Mouse (Mus musculus) kidney, postnatal 25 days (tissue): ENCODE data around the gene Gli1.

Source experiments
- DNase-seq, 2 experiments: peaks; one replicate each; pipeline ENCODE4 v3.0.0; 2021; ENCODE audit warnings: mixed read lengths in 2 of 2

Gene Gli1

DNA sequence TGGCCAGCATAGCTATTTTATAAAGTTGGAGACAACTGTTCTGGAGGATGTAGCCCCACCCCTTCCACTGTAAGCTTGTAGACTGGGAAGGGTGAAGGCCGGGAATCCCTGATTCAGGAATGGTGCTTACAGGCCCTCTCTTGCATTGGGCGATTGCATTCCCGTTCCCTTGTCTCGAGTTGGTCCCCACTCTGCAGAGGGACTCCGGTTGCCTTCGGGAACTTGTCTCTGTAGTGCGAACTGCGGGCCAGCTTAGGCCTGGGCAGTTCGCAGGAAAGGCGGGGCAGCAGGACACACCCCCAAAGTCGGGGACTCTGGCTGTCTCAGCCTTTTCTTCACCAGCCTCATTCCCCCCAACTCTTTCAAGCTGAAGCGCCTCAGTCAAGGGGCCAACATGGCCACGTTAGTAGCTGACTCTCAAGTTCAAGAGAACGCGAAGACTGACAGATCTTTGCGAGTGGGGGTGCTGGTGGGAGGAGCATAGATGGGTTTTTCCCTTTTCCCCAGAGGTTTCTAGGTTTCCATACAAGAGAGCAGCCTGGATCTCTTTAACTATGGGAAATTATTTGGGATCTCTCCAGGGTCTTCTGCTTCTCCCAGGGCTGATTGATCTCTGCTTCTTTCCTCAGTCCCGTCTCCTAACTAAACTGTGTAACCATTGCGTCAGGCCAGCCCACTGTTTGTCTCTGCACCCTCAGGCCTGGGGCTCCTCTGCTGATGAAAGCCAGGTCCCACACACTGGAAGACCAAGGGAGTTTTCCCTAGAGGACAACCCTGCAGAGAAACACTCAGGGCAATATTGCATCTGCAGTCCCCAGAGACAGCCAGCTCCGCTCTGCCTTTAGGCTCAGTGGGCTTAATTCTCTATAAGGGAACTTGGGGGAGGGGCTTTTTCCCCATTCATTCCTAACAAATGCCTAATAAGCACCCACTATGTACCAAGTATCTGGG is 50.6 kb downstream of the Gli1 start:
- DNase-seq, result peak; percentile 66 to 85

DNA sequence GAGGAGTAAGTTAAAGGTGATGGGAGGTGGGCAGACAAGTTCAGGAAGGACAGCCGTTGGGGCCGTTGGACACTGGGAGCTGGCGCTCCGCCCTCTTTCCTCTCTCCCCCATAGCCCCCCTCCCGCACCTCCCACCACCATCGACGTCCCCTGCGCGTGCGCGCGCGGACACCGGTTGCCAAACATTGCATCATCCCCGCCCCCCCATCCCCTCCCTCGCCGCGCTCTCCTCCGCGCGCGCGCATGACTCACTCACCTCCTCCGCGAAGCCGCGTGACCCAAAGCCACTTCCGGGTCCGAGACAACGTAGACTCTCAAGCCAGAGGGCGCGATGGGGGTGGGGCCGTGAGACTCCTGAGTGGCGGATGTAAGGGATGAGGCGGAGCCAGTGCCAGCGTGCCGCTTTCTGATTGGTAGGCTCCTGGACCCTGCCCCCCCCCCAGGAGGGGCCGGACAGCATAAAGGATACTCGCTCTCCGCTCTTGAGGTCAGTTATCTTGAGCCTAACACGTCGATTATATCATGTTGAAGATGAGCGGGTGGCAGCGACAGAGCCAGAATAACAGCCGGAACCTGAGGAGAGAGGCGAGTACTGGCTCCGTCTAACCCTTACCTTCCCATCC is 51.4 kb downstream of the Gli1 start:
- peak; percentile 100 for DNase-seq

DNA sequence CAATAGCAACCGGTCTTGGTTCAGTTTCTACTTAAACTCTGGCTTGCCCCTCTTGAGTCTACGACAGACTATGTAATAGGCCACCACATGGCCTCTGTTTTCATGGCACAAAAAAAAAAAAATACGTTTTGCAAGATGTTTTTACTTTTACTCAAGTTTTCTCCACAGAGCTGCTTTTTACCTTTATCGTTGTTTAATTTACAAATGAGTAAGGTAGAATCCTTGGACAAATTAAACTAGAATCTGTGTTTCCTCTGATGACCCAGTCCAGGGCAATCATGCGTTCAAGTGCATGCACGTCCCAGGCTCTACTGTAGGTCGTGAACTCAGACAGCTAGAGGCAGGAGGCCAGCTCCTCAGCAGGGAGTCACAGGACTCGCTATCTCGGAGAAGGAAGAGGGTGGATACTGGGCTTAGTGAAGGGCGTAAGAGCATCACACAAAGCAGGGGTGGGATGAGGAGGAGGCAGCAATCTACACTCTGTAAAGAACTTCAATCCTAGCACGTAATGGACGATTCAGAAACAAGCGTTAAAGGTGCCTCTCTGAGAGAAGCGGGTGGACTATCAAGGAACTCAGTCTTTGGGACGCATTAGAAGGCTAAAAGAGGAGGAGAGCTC is 52.1 kb downstream of the Gli1 start:
- DNase-seq, result peak; percentile 74 to 90

DNA sequence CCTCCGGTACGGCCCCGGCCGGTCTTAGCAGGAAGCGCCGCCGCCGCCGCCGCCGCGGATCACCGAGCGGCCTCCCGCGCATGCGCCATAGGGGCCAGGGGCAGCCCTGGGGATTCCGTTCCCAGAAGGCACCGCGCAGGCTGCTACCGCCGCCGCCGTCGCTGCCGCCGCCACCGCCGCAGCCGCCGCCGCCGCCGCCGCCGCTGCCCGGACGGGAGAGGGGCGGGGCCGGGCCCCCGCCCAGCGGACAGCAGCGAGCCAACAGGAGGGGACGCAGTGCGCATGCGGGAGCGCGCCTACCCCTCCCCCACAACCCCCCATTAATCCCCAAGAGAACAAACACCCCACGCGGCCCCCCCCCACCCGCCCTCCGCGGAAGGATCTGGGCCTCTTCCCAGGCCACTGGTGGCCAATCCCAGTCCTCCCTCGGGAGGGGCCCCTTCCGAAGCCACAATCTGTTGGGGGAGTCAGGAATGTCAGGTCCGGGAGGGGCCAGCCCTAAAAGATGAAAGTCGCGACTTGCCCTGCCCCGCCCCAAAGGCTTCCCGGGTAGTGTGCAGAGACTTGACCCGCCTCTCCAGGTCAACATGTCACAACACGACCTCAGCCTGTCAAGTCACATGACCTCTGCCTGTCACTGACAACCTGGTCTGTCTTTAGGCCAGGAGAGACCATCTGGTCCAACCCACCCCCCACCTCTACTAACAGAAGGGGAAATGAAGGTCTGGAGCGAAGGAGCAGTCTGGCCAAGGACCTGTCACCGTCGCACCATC is 52.8 kb downstream of the Gli1 start, which contains the start of gene Mbd6:
Mbd6 (minus strand) TSS at position 219 of the 773 bp plus-strand sequence.
- peak; percentile 91 to 96 for DNase-seq

DNA sequence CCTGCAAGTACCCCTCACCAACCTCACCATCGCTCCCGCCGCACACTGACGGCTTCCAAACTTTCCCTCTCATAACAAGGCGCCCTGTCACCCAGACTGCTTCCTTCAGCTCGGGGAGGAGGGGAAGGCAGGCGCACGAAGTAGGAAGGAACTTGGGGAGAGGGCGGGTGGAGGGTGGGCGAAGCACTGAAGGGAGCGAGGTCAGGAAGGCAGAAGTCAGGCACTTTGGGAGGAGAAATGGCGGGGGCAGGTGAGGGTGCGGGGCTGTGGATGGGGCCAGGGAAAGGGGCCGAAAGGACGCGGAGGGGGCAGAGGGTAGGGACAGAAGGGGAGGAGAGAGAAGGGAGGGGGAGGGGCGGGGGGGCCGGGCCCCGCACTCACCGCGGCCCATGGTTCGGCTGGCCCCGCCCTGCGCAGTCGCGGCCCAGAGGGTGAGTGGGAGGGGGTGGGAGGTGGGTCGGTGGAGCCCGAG is 53.4 kb downstream of the Gli1 start:
- peak; percentile 66 to 84 for DNase-seq

DNA sequence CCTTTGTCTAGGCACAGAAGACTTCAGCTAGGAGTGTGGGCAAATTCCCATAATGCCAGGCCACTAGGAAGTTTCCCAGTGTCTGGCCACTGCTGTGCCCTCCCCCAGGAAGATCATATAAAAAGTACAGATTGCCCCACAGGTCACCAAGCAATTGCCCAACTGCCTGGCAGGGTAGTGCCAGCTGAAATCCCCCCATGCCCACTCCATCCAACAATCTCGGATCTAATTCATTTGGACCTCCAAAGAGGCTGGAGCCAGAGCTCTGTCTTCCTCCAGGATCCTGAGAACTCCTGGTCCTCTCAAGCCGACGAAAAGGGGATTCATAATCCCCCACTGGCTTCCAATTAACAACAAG is 53.9 kb downstream of the Gli1 start:
- DNase-seq, result no peak

DNA sequence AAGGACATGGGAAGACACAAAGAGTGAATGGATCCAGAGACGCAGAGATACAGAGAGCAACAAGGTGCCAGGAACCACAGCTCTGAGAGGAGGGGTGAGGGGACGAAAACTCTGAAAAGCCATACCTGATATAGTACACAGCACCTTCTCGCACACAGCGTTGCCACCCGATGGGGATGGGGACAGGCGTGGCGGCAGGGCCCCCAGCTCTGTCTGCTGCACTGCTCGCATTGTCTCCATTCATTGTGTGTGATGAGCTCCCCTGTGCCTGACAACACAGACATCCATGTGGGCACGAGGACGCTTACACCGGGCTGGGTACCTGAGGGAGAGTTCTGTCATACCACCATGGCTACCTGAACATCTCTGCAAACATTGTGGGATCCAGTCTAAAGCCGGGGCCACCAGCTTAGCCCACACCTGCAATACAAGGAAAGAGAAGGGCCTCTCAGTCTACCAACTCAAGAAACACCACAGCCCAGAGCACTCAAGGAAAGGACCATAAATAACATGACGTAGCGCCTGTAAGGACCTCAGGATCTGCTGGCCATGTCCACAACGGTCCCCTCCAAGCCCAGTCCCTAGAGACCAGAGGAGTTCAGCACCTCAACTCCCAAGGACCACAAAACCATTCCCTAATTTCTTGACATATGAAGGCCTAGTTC is 54.4 kb downstream of the Gli1 start:
- DNase-seq, result no peak

DNA sequence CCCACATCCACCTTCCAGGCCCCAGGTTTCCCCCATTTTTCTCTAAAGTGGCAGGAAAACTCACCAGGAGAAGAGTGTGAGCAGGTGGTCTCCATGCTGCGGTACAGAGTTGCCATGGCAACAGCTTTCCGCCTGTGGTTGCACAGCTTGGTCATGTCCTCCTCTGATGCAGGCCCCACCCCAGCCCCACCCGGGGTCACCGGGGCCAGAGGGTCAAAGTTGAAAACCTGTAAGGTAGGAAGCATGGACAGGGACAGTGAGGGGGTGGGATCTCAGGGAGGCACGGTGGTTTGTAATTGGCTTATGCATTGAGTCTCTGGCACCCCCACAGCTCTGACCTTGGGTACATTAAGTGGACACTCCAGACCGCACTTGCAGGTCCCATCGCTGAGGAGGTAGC is 55.0 kb downstream of the Gli1 start:
- peak in 1 of 2 experiments; percentile 57 for DNase-seq

DNA sequence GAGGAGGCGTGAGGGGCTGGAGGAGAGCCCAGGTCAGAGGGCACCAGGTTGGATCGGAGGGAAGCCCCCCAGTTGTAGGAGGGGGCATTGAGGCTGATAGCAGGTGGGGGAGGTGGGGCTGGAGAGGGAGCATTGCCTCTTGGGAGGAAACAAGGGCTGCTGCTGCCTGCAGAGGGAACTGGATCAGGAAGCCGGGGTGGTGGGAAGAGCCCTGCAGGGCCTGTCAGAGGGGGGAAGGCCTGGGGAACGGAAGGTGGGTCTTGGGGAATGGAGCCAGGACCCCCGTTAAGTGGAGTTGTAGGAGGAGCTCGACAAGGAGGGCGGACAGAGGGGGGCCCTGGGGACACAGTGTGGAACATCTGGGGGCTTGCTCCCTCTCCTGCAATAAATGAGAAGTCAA is 55.6 kb downstream of the Gli1 start:
- no peak for DNase-seq

DNA sequence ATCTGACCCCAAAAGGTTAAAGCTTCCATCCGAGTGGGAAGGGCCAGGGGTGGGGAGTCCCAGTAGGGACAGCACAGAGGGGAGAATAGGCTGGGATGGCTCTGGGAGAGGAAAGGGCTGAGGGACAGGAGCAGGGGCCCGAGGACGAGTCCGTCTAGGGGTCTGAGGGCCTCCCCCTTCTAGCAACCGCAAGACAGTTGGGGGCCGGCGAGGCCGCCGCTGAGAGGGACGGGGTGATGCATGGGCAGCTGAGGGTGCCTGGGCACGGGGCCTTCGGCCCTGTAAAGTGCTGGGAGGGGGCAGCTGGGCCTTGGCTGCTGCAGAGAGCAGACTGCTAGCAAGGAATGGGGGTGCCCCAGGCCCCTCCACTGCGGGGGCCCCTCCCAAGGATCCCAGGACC is 56.1 kb downstream of the Gli1 start:
- no peak for DNase-seq

DNA sequence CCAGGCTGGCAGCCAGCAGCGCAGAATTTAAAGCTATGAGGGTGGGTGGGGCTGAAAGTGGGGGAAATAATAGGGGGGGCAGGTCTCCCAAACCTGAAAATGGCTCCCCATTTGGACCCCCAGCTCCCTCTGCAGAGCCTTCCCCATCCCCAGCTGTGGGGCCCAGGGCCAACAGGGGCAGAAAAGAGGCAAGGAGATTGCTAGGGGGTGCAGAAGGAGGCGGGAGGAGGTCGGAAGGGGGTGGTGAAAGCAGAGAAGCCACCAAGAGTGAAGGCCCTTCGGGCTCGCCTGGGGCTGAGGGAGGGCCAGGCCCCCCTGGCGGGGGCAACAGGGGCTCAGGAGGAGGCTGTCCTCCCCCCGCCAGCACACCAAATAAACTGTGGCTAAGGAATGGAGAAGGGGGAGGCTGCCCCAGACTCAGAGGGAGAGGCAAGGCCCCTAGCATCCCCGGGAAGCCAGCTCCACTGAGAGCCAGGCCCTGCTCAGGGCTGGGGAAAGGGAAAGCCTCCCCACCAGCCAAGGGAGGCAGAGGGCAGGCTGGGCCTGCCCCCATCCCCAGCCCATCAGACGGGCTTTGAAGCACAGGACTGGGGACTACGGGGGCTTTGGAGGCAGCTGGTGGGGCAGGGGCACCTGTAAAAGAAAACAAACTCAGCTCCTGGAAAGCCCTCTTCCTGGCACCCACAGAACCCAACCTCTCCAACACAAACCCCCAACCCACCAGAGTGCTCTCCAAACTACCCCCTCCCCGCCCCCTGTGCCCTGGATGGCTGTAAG is 56.9 kb downstream of the Gli1 start:
- DNase-seq, result no peak

DNA sequence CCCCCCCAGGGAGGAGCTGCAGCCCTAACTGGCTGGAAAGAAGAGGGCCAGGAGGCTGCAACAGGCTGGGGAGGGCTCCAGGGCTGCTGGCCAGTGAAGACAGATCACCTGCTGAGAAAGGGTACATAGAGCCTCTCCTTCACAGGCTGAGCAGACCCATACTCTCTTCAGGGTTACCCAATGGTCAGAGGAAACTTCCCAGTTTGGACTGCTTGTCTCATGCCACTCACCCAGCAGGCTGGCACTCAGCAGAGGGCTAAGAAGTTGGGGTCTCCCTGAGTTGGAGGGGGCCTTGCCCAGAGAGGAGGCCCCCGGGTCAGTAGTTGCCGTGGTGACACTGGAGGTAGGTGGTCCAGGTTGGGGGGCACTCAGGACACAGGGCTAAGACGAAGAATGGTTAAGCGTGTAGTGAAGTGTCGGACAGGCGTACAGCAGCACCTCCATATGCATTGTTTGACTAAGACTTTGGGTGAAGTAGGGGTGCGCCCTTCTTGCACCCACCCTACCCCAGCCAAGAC is 57.6 kb downstream of the Gli1 start:
- DNase-seq, result no peak

DNA sequence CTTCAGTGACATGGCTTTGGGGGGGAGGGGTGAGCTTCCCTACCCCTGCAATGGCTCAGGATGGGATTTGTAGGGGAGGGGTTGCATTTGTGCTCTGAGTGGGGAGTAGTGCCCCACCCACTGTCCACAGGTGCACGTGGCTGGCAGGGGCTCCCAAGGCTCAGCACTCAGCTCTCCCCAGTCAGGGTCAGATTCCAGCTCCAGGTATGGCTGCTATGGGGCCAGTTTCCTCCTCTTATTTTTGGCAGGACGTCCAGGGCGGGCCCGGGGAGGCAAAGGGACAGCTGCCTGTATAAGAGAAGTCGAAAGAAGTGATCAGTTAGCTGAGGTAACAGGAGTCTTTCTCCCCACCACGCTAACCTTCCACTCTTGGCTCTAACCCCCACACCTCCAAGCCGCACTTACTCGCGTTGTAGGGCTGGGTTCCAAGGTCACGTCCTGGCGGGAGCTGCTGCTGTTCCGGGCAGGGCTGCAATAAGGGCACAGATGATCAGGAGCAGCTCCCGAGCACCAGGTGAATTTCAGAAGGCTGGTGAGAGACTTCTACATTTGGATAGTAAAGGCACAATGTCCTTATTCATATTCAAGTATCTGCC is 59.1 kb downstream of the Gli1 start:
- DNase-seq, result peak in 1 of 2 experiments; percentile 59

DNA sequence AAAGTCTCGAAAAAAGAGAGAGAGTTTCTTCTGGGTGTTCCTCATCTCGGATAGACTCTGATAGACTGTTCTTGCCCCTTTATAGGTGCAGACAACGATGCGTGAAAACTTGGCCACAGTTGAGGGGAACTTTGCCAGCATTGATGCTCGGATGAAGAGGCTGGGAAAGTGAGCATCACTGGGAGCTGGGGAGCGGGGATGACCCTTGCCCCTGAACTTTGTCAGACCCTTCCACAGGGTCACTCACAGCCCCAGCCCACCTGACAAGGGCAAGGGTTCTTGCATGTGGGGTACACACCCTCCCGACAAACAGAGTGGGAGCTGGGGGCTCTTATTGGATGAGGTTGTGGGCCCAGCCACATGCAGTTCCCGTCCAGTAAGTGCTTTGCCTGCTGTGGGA is 60.5 kb downstream of the Gli1 start:
- DNase-seq, result peak in 1 of 2 experiments; percentile 61
